Mouse (Mus musculus) kidney, postnatal 10 days (tissue): ENCODE data around the gene Bnipl.

ENCODE experiments used
- DNase-seq: peaks from one replicate; pipeline ENCODE4 v3.0.0; 2021; ENCODE audit warnings: mixed read lengths

Gene Bnipl

GRCm38 (mm10) chr3:95250783-95251424, at the start of gene Bnipl:
Gene Bnipl (minus strand): TSS chr3:95251193.
- DNase-seq, result no peak

- no peak for DNase-seq
These were observed 47.0 kb upstream of the Bnipl start for GRCm38 (mm10) chr3:95298018-95298417.

GRCm38 (mm10) chr3:95296103-95296469, 45.1 kb upstream of the Bnipl start:
- peak; percentile 70 for DNase-seq

GRCm38 (mm10) chr3:95295321-95296102, 44.5 kb upstream of the Bnipl start:
- DNase-seq, result peak; percentile 57

GRCm38 (mm10) chr3:95294718-95295117, 43.7 kb upstream of the Bnipl start:
- no peak for DNase-seq

GRCm38 (mm10) chr3:95294316-95294715, 43.3 kb upstream of the Bnipl start:
- no peak for DNase-seq

GRCm38 (mm10) chr3:95293537-95293936, 42.5 kb upstream of the Bnipl start:
- DNase-seq, result peak; percentile 45

GRCm38 (mm10) chr3:95292899-95293298, 41.9 kb upstream of the Bnipl start:
- DNase-seq, result no peak

GRCm38 (mm10) chr3:95291041-95291440, 40.0 kb upstream of the Bnipl start:
- DNase-seq, result no peak

- no peak for DNase-seq
These were observed 39.2 kb upstream of the Bnipl start for GRCm38 (mm10) chr3:95290156-95290555.

- DNase-seq, result no peak
These were observed 38.4 kb upstream of the Bnipl start for GRCm38 (mm10) chr3:95289419-95289818.

- DNase-seq, result peak; percentile 49
These were observed 36.5 kb upstream of the Bnipl start for GRCm38 (mm10) chr3:95287541-95287940.

GRCm38 (mm10) chr3:95286510-95286909, 35.5 kb upstream of the Bnipl start:
- DNase-seq, result no peak

- DNase-seq, result no peak
These were observed 35.0 kb upstream of the Bnipl start for GRCm38 (mm10) chr3:95286011-95286410.

GRCm38 (mm10) chr3:95285390-95285789, 34.4 kb upstream of the Bnipl start:
- no peak for DNase-seq

- no peak for DNase-seq
These were observed 33.7 kb upstream of the Bnipl start for GRCm38 (mm10) chr3:95284501-95285281.

GRCm38 (mm10) chr3:95284062-95284461, 33.1 kb upstream of the Bnipl start:
- no peak for DNase-seq

- no peak for DNase-seq
These were observed 32.6 kb upstream of the Bnipl start for GRCm38 (mm10) chr3:95283589-95283941.

GRCm38 (mm10) chr3:95282865-95283588, 32.0 kb upstream of the Bnipl start:
- peak; percentile 89 for DNase-seq

- peak; percentile 49 for DNase-seq
These were observed 31.4 kb upstream of the Bnipl start for GRCm38 (mm10) chr3:95282381-95282864.

GRCm38 (mm10) chr3:95281216-95282126, 30.5 kb upstream of the Bnipl start, which contains the start of the genes Mindy1 and Prune1:
Gene Mindy1 (plus strand): TSS chr3:95281345.
Gene Prune1 (minus strand): TSS chr3:95282076.
- peak; percentile 100 for DNase-seq

- peak; percentile 59 for DNase-seq
These were observed 29.8 kb upstream of the Bnipl start for GRCm38 (mm10) chr3:95280747-95281146.
